Mouse (Mus musculus) spleen, postnatal 36 days (tissue): Measurements from ENCODE around the gene Lmcd1.
A peak's percentile ranks its signal among the peaks of the same experiment; 100 is the strongest.

Source experiments
- DNase-seq, 2 experiments: peaks; one replicate each; pipeline ENCODE4 v3.0.0; 2022; ENCODE audit warnings: low spot score in 2 of 2, mixed read lengths in 1 of 2

Gene Lmcd1

GRCm38 (mm10) chr6:112287671-112288070 lies 14.1 kb downstream of the Lmcd1 start:
- DNase-seq: no peak

- no peak for DNase-seq
Measured at GRCm38 (mm10) chr6:112288271-112288670, 14.7 kb downstream of the Lmcd1 start.

- DNase-seq: no peak
Measured at GRCm38 (mm10) chr6:112291146-112291545, 17.6 kb downstream of the Lmcd1 start.

- no peak for DNase-seq
Measured at GRCm38 (mm10) chr6:112293320-112293719, 19.8 kb downstream of the Lmcd1 start.

GRCm38 (mm10) chr6:112295269-112295668 lies 21.7 kb downstream of the Lmcd1 start:
- no peak for DNase-seq

GRCm38 (mm10) chr6:112300146-112300545 lies 26.6 kb downstream of the Lmcd1 start:
- no peak for DNase-seq

GRCm38 (mm10) chr6:112300633-112301032 lies 27.1 kb downstream of the Lmcd1 start:
- DNase-seq: no peak

- peak in 1 of 2 experiments; percentile 2 for DNase-seq
Measured at GRCm38 (mm10) chr6:112302248-112302647, 28.7 kb downstream of the Lmcd1 start.

GRCm38 (mm10) chr6:112302814-112303383 lies 29.3 kb downstream of the Lmcd1 start:
- DNase-seq: no peak

- DNase-seq: no peak
Measured at GRCm38 (mm10) chr6:112304751-112305150, 31.2 kb downstream of the Lmcd1 start.

GRCm38 (mm10) chr6:112309330-112309938 lies 35.9 kb downstream of the Lmcd1 start:
- DNase-seq: no peak

- DNase-seq: no peak
Measured at GRCm38 (mm10) chr6:112311385-112311784, 37.8 kb downstream of the Lmcd1 start.

GRCm38 (mm10) chr6:112319449-112319848 lies 45.9 kb downstream of the Lmcd1 start:
- no peak for DNase-seq

- no peak for DNase-seq
Measured at GRCm38 (mm10) chr6:112320679-112321078, 47.1 kb downstream of the Lmcd1 start.

GRCm38 (mm10) chr6:112322916-112323315 lies 49.4 kb downstream of the Lmcd1 start:
- no peak for DNase-seq

- DNase-seq: no peak
Measured at GRCm38 (mm10) chr6:112325213-112325612, 51.7 kb downstream of the Lmcd1 start.

- DNase-seq: peak in 1 of 2 experiments; percentile 5
Measured at GRCm38 (mm10) chr6:112327793-112328192, 54.2 kb downstream of the Lmcd1 start.

GRCm38 (mm10) chr6:112330520-112331222 lies 57.1 kb downstream of the Lmcd1 start:
- DNase-seq: no peak

- DNase-seq: no peak
Measured at GRCm38 (mm10) chr6:112331223-112331598, 57.7 kb downstream of the Lmcd1 start.

- no peak for DNase-seq
Measured at GRCm38 (mm10) chr6:112333930-112334329, 60.4 kb downstream of the Lmcd1 start.

GRCm38 (mm10) chr6:112337667-112338066 lies 64.1 kb downstream of the Lmcd1 start:
- no peak for DNase-seq

GRCm38 (mm10) chr6:112339016-112339415 lies 65.5 kb downstream of the Lmcd1 start:
- no peak for DNase-seq

GRCm38 (mm10) chr6:112350452-112350851 lies 76.9 kb downstream of the Lmcd1 start:
- DNase-seq: no peak
